Mouse (Mus musculus): Measurements from ENCODE around the gene Lmbr1. TPM values are rescaled to one million over a fixed set of nuclear protein-coding genes. Genes with fewer than 3 reads are reported as not detected.

The Lmbr1 gene
- total and polyA plus RNA-seq, 3 experiments: not detected

DNA sequence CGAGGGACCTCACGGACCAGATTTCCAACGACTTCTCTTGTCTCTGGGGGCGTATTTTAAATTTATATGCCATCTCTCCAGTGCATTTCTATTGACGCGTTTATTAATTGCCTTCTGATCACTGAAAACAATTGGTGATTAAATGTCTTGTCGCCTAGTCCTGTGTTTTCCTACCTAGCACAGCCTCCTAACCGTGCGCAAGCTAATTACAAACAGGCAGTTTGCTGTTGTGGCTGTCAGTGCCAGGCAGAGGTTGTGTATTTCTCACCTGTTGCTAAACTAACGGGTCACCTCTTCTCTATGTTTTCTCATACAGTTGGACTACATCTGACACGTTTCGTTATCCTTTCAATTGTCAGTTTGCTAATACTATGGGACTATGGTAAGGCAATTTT lies 181.9 kb downstream of the Lmbr1 start:
- Histone ChIP-seq H3K79me2 (replicated peaks; ENCODE audit: control insufficient read depth, extremely low read depth, insufficient read depth, poor library complexity, severe bottlenecking) (no peaks in the 10 kb centered on the region), H3K9ac (ENCODE audit: insufficient read depth, low read depth) (no peak overlapping the region), H3K4me1 (ENCODE audit: control insufficient read depth in 1 of 2, insufficient read depth in 2 of 2) (no peaks in the 10 kb centered on the region), H3K27ac (ENCODE audit: insufficient read depth, low read depth) (no peak overlapping the region), H3K9me3 (replicated peaks; ENCODE audit: low read length) (no peaks in the 10 kb centered on the region), H3K27me3 (replicated peaks) (no peaks in the 10 kb centered on the region), H3K4me3 (replicated peaks in 1 of 3; ENCODE audit: low read depth in 2 of 3, low read length in 2 of 3, poor library complexity in 1 of 3) (no peak overlapping the region), H3K36me3 (replicated peaks in 1 of 2; ENCODE audit: control insufficient read depth in 1 of 2, insufficient read depth in 1 of 2, low read length in 1 of 2) (no peaks in the 10 kb centered on the region), H3K4me2 (ENCODE audit: insufficient read depth, low read depth, poor library complexity, severe bottlenecking) (no peak overlapping the region)
- no peak for DNase-seq (ENCODE audit: extremely low read depth)
- dilution Hi-C loops (cut with MboI; ENCODE audit: extremely low pct_ligation_motif_present, extremely low pct_unique_long_range_greater_than_20kb, low sequenced_read_pairs) (no loop called here), in situ Hi-C loops (cut with MboI; ENCODE audit: low pct_ligation_motif_present, low pct_unique_long_range_greater_than_20kb, low sequenced_read_pairs) (no loop called here)
- no peak for TF ChIP-seq ELF1 (IDR thresholded peaks at IDR 0.05; ENCODE audit: low read depth, low read length)
- TF ChIP-seq PAX5 (IDR thresholded peaks at IDR 0.05; ENCODE audit: low read length): no peak
- TF ChIP-seq USF1 (IDR thresholded peaks at IDR 0.05; ENCODE audit: low read depth, low read length): no peak
- no peak for TF ChIP-seq ETS1 (conservative IDR thresholded peaks at IDR 0.05; ENCODE audit: low read depth, low read length)
- no peak for TF ChIP-seq TCF12 (IDR thresholded peaks at IDR 0.05; ENCODE audit: low read depth, low read length)

DNA sequence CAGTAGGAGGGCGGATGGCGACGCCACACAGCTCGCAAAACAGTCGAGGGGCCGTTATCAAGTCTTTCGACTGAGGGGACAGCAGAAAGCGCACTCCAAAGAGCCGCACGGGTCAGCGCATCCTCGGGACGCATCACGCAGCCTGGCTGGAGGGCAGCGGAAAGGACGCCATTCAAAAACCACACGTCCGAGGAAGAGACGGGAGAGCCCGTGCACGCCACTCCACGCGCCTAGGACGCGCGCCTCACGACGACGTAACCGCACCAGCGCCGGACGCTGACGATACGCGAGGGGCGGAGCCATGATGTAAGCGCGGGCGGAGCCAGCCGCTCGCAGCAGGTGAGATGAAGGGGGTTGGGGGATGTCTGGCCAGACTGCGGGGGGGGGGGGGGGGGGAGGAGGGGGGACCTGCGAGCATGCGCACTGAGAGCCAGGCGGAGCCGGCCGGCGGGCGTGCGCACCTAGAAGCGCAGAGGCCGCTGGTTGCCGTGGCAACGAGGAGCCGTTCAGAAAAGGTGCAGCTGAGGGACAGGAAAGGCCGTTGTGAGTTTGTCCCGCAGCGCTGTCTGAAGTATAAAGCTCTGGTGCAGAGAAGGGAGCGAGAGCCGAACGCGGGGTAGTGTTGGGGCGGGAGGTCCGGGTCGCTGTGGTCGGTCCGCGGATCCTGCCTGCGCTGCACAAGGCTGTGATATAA lies 182.5 kb downstream of the Lmbr1 start, which contains the start of gene Rnf32:
TSS of gene Rnf32 (plus strand) at position 423 of the 694 bp plus-strand sequence.
- H3K27me3 ChIP-seq (replicated peaks): no peaks in the 10 kb centered on the region
- dilution Hi-C loops (cut with MboI; ENCODE audit: extremely low pct_ligation_motif_present, extremely low pct_unique_long_range_greater_than_20kb, low sequenced_read_pairs): no loop called here
- DNase-seq (ENCODE audit: extremely low read depth): no peak
- no peak within 1 kb of the TSS for H3K4me3 ChIP-seq (replicated peaks in 1 of 3; ENCODE audit: low read depth in 2 of 3, low read length in 2 of 3, poor library complexity in 1 of 3)
- no peak for TF ChIP-seq USF1 (IDR thresholded peaks at IDR 0.05; ENCODE audit: low read depth, low read length)
- no peak for TF ChIP-seq E2F4 (IDR thresholded peaks at IDR 0.05; ENCODE audit: insufficient replicate concordance, low read depth, low read length)
- TF ChIP-seq ZNF384 (IDR thresholded peaks at IDR 0.05; ENCODE audit: low read depth, low read length): no peak
- TF ChIP-seq SIN3A (IDR thresholded peaks at IDR 0.05; ENCODE audit: low read length): no peak
- no peak for TF ChIP-seq CTCF (conservative IDR thresholded peaks at IDR 0.05 in 1 of 2, IDR thresholded peaks at IDR 0.05 in 1 of 2; ENCODE audit: low read depth in 2 of 2, low read length in 2 of 2)
- H3K9me3 ChIP-seq (replicated peaks; ENCODE audit: low read length): no peaks in the 10 kb centered on the region
- H3K79me2 ChIP-seq (replicated peaks; ENCODE audit: control insufficient read depth, extremely low read depth, insufficient read depth, poor library complexity, severe bottlenecking): no peaks in the 10 kb centered on the region
- H3K36me3 ChIP-seq (replicated peaks in 1 of 2; ENCODE audit: control insufficient read depth in 1 of 2, insufficient read depth in 1 of 2, low read length in 1 of 2): no peaks in the 10 kb centered on the region
- in situ Hi-C loops (cut with MboI; ENCODE audit: low pct_ligation_motif_present, low pct_unique_long_range_greater_than_20kb, low sequenced_read_pairs): no loop called here
- no peak within 1 kb of the TSS for H3K4me2 ChIP-seq (ENCODE audit: insufficient read depth, low read depth, poor library complexity, severe bottlenecking)
- H3K4me1 ChIP-seq (ENCODE audit: control insufficient read depth in 1 of 2, insufficient read depth in 2 of 2): no peaks in the 10 kb centered on the region
- H3K27ac ChIP-seq (ENCODE audit: insufficient read depth, low read depth): no peak within 1 kb of the TSS
- no peak within 1 kb of the TSS for H3K9ac ChIP-seq (ENCODE audit: insufficient read depth, low read depth)

DNA sequence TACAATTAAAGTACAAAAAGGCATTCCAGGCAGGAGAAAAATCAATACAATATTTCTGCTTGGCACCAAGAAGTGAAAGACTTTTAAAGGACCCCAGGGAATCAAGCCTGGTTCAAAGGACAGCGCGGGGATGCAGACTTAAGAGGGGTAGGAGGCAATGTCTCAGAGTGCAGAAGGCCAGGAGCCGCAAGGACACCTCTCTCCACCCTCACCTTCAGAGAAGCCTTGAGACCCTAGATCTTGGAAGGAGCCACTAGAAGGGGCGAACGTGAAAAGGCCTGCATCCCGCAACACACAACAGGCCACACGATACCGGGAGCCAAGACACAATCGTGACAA lies 183.0 kb downstream of the Lmbr1 start:
- no peaks in the 10 kb centered on the region for H3K27me3 ChIP-seq (replicated peaks)
- H3K9ac ChIP-seq (ENCODE audit: insufficient read depth, low read depth): no peak overlapping the region
- DNase-seq (ENCODE audit: extremely low read depth): no peak
- dilution Hi-C loops (cut with MboI; ENCODE audit: extremely low pct_ligation_motif_present, extremely low pct_unique_long_range_greater_than_20kb, low sequenced_read_pairs): no loop called here
- H3K4me2 ChIP-seq (ENCODE audit: insufficient read depth, low read depth, poor library complexity, severe bottlenecking): no peak overlapping the region
- H3K9me3 ChIP-seq (replicated peaks; ENCODE audit: low read length): no peaks in the 10 kb centered on the region
- no peak overlapping the region for H3K4me3 ChIP-seq (replicated peaks in 1 of 3; ENCODE audit: low read depth in 2 of 3, low read length in 2 of 3, poor library complexity in 1 of 3)
- no peaks in the 10 kb centered on the region for H3K36me3 ChIP-seq (replicated peaks in 1 of 2; ENCODE audit: control insufficient read depth in 1 of 2, insufficient read depth in 1 of 2, low read length in 1 of 2)
- no peak for TF ChIP-seq PAX5 (IDR thresholded peaks at IDR 0.05; ENCODE audit: low read length)
- TF ChIP-seq MEF2A (IDR thresholded peaks at IDR 0.05; ENCODE audit: borderline replicate concordance, low read depth, low read length): no peak
- no peak for TF ChIP-seq NELFE (IDR thresholded peaks at IDR 0.05; ENCODE audit: low read depth, low read length)
- no peak for TF ChIP-seq POLR2AphosphoS2 (IDR thresholded peaks at IDR 0.05; ENCODE audit: low read depth, low read length)
- no peak for TF ChIP-seq TBP (conservative IDR thresholded peaks at IDR 0.05; ENCODE audit: low read depth, low read length)
- TF ChIP-seq NRF1 (IDR thresholded peaks at IDR 0.05; ENCODE audit: low read depth, low read length): no peak
- TF ChIP-seq TCF12 (IDR thresholded peaks at IDR 0.05; ENCODE audit: low read depth, low read length): no peak
- no peak for TF ChIP-seq GABPA (IDR thresholded peaks at IDR 0.05; ENCODE audit: insufficient replicate concordance, low read depth, low read length)
- no peak for TF ChIP-seq ZNF384 (IDR thresholded peaks at IDR 0.05; ENCODE audit: low read depth, low read length)
- no peak for TF ChIP-seq ELF1 (IDR thresholded peaks at IDR 0.05; ENCODE audit: low read depth, low read length)
- no peak for TF ChIP-seq MAFK (IDR thresholded peaks at IDR 0.05; ENCODE audit: insufficient replicate concordance, low read length)
- no peak for TF ChIP-seq JUN (IDR thresholded peaks at IDR 0.05; ENCODE audit: insufficient read depth, low read depth, low read length)
- H3K79me2 ChIP-seq (replicated peaks; ENCODE audit: control insufficient read depth, extremely low read depth, insufficient read depth, poor library complexity, severe bottlenecking): no peaks in the 10 kb centered on the region
- no peaks in the 10 kb centered on the region for H3K4me1 ChIP-seq (ENCODE audit: control insufficient read depth in 1 of 2, insufficient read depth in 2 of 2)
- H3K27ac ChIP-seq (ENCODE audit: insufficient read depth, low read depth): no peak overlapping the region
- in situ Hi-C loops (cut with MboI; ENCODE audit: low pct_ligation_motif_present, low pct_unique_long_range_greater_than_20kb, low sequenced_read_pairs): no loop called here

Data from CH12.LX (cell line).